Mouse (Mus musculus): ENCODE data around the gene Lfng. TPM values are rescaled to one million over a fixed set of nuclear protein-coding genes. Genes with fewer than 3 reads are reported as not detected.
A peak's percentile ranks its signal among the peaks of the same experiment; 100 is the strongest.

Gene Lfng
- polyA plus RNA-seq, 1 experiment from 2014 or later = 3.3 TPM

DNA sequence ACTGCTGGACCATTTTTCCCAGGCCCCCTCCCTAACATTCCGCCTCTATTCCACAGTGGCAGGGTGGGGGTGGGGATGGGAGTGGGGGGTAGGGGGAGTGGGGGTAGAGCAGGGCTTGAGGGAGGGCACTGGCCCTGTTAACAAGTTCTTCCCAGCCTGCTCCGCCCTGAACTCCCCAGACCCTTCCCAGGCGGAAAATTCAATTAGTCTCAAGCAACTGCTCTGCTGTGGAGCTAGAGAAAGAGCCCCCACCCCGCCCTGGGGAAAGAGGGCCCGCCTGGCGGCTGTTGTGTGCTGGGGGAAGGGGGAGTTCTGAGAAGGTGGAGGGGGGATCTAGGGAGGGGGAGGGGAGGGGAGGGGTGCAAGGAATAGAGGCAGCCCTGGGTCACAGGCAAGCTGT lies 27.3 kb upstream of the Lfng start:
- H3K4me2 ChIP-seq = no peak overlapping the region
- no peaks in the 10 kb centered on the region for H3K9me3 ChIP-seq (replicated peaks; ENCODE audit: control insufficient read depth, low read length)
- H3K9ac ChIP-seq (ENCODE audit: low read depth, low read length) = no peak overlapping the region
- H3K4me3 ChIP-seq (ENCODE audit: low read depth, low read length) = no peak overlapping the region
- no peak for ATAC-seq (replicated peaks; ENCODE audit: insufficient number of reproducible peaks, low FRiP score, low TSS enrichment)
- H3K27ac ChIP-seq (ENCODE audit: low read depth, low read length) = no peak overlapping the region
- peaks cover 2% of the 10 kb centered on the region; the same call in 1 of the 2 replicates for H3K27me3 ChIP-seq (ENCODE audit: control insufficient read depth, insufficient read depth, low read length)
- no peaks in the 10 kb centered on the region for H3K36me3 ChIP-seq (ENCODE audit: control insufficient read depth, insufficient read depth, low read length)
- WGBS (ENCODE audit: insufficient replicate concordance) = 22% methylated on average over 6 of the region's 6 CpGs
- H3K4me1 ChIP-seq (ENCODE audit: control insufficient read depth, insufficient read depth, low read length) = peaks cover 3% of the 10 kb centered on the region; the same call in 1 of the 2 replicates

DNA sequence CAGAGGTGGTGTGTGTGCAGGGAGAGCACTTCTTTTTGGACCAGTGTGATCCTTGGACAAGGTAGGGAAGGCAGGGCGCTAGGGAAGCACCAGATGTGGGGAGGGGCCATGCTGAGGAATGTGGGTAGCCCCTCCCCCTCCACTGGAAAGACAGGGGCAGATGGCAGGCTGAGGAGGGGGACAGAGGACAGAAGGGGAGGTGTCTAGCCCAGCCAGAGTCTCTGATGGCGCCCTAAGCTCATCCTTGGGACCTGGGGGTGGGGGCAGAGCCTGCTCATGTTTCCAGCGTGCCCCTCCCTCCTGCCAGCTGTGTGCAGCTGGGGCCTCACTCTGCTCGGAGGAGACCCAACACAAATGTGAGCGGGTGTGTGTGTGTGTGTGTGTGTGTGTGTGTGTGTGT lies 25.6 kb upstream of the Lfng start:
- no peak for ATAC-seq (replicated peaks; ENCODE audit: insufficient number of reproducible peaks, low FRiP score, low TSS enrichment)
- Histone ChIP-seq H3K4me1 (ENCODE audit: control insufficient read depth, insufficient read depth, low read length) (peaks cover 3% of the 10 kb centered on the region; the same call in 1 of the 2 replicates), H3K36me3 (ENCODE audit: control insufficient read depth, insufficient read depth, low read length) (no peaks in the 10 kb centered on the region), H3K4me3 (ENCODE audit: low read depth, low read length) (no peak overlapping the region), H3K27me3 (ENCODE audit: control insufficient read depth, insufficient read depth, low read length) (peaks cover 2% of the 10 kb centered on the region; the same call in 1 of the 2 replicates), H3K9ac (ENCODE audit: low read depth, low read length) (no peak overlapping the region), H3K9me3 (replicated peaks; ENCODE audit: control insufficient read depth, low read length) (no peaks in the 10 kb centered on the region), H3K4me2 (no peak overlapping the region), H3K27ac (ENCODE audit: low read depth, low read length) (no peak overlapping the region)
- WGBS (ENCODE audit: insufficient replicate concordance) = 19% methylated on average over 4 of the region's 5 CpGs

- Histone ChIP-seq H3K9me3 (replicated peaks; ENCODE audit: control insufficient read depth, low read length) (no peaks in the 10 kb centered on the region), H3K9ac (ENCODE audit: low read depth, low read length) (no peak overlapping the region), H3K4me1 (ENCODE audit: control insufficient read depth, insufficient read depth, low read length) (peaks cover 3% of the 10 kb centered on the region; the same call in 1 of the 2 replicates), H3K27me3 (ENCODE audit: control insufficient read depth, insufficient read depth, low read length) (peaks cover 2% of the 10 kb centered on the region; the same call in 1 of the 2 replicates), H3K36me3 (ENCODE audit: control insufficient read depth, insufficient read depth, low read length) (no peaks in the 10 kb centered on the region), H3K27ac (ENCODE audit: low read depth, low read length) (no peak overlapping the region), H3K4me3 (ENCODE audit: low read depth, low read length) (no peak overlapping the region), H3K4me2 (no peak overlapping the region)
- ATAC-seq (replicated peaks; ENCODE audit: insufficient number of reproducible peaks, low FRiP score, low TSS enrichment) = 0 out of 2 replicates have a peak, but pooled peaks have one; percentile 37
- 34% methylated on average over 8 of the region's 8 CpGs for WGBS (ENCODE audit: insufficient replicate concordance)
Measured at GRCm38 (mm10) chr5:140582995-140583731, 24.0 kb upstream of the Lfng start.

GRCm38 (mm10) chr5:140583732-140584368 lies 23.3 kb upstream of the Lfng start:
- Histone ChIP-seq H3K4me2 (no peak overlapping the region), H3K9ac (ENCODE audit: low read depth, low read length) (no peak overlapping the region), H3K4me1 (ENCODE audit: control insufficient read depth, insufficient read depth, low read length) (peaks cover 3% of the 10 kb centered on the region; the same call in 1 of the 2 replicates), H3K27ac (ENCODE audit: low read depth, low read length) (no peak overlapping the region), H3K27me3 (ENCODE audit: control insufficient read depth, insufficient read depth, low read length) (peaks cover 2% of the 10 kb centered on the region; the same call in 1 of the 2 replicates), H3K36me3 (ENCODE audit: control insufficient read depth, insufficient read depth, low read length) (no peaks in the 10 kb centered on the region), H3K4me3 (ENCODE audit: low read depth, low read length) (no peak overlapping the region), H3K9me3 (replicated peaks; ENCODE audit: control insufficient read depth, low read length) (no peaks in the 10 kb centered on the region)
- no peak for ATAC-seq (replicated peaks; ENCODE audit: insufficient number of reproducible peaks, low FRiP score, low TSS enrichment)
- WGBS (ENCODE audit: insufficient replicate concordance) = 43% methylated on average over 6 of the region's 6 CpGs

GRCm38 (mm10) chr5:140589082-140589774 lies 17.9 kb upstream of the Lfng start:
- Histone ChIP-seq H3K4me2 (no peak overlapping the region), H3K36me3 (ENCODE audit: control insufficient read depth, insufficient read depth, low read length) (no peaks in the 10 kb centered on the region), H3K27ac (ENCODE audit: low read depth, low read length) (no peak overlapping the region), H3K9ac (ENCODE audit: low read depth, low read length) (no peak overlapping the region), H3K4me1 (ENCODE audit: control insufficient read depth, insufficient read depth, low read length) (no peaks in the 10 kb centered on the region), H3K27me3 (ENCODE audit: control insufficient read depth, insufficient read depth, low read length) (no peaks in the 10 kb centered on the region), H3K4me3 (ENCODE audit: low read depth, low read length) (no peak overlapping the region), H3K9me3 (replicated peaks; ENCODE audit: control insufficient read depth, low read length) (no peaks in the 10 kb centered on the region)
- ATAC-seq (replicated peaks; ENCODE audit: insufficient number of reproducible peaks, low FRiP score, low TSS enrichment) = no peak
- WGBS (ENCODE audit: insufficient replicate concordance) = 81% methylated on average over 16 of the region's 16 CpGs

DNA sequence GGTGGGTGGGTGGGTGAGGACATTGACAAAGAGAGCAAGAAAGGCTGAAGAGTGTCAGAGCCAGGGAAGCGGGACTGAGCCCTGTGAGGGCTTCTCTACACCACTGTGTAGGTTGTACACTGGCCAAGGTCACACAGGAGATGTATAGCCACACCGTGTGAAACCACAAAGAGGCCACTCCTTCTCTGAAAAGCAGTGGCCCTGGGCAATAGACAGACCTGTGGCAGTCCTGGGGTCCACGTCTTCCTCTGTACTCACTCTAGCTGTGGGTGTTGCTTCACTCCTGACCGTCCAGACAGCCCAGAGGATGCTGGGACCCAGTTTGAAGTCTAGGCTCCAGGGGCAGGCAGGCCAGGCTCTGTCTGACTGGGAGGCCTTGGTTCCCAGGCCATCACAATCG lies 12.3 kb upstream of the Lfng start:
- H3K4me3 ChIP-seq (ENCODE audit: low read depth, low read length) = no peak overlapping the region
- H3K9me3 ChIP-seq (replicated peaks; ENCODE audit: control insufficient read depth, low read length) = no peaks in the 10 kb centered on the region
- H3K9ac ChIP-seq (ENCODE audit: low read depth, low read length) = no peak overlapping the region
- WGBS (ENCODE audit: insufficient replicate concordance) = 77% methylated on average over 5 of the region's 5 CpGs
- H3K27ac ChIP-seq (ENCODE audit: low read depth, low read length) = no peak overlapping the region
- no peak for ATAC-seq (replicated peaks; ENCODE audit: insufficient number of reproducible peaks, low FRiP score, low TSS enrichment)
- peaks cover 5% of the 10 kb centered on the region; the same call in 1 of the 2 replicates for H3K27me3 ChIP-seq (ENCODE audit: control insufficient read depth, insufficient read depth, low read length)
- H3K4me2 ChIP-seq = no peak overlapping the region
- no peaks in the 10 kb centered on the region; the same call in none of the 2 replicates for H3K4me1 ChIP-seq (ENCODE audit: control insufficient read depth, insufficient read depth, low read length)
- no peaks in the 10 kb centered on the region for H3K36me3 ChIP-seq (ENCODE audit: control insufficient read depth, insufficient read depth, low read length)

DNA sequence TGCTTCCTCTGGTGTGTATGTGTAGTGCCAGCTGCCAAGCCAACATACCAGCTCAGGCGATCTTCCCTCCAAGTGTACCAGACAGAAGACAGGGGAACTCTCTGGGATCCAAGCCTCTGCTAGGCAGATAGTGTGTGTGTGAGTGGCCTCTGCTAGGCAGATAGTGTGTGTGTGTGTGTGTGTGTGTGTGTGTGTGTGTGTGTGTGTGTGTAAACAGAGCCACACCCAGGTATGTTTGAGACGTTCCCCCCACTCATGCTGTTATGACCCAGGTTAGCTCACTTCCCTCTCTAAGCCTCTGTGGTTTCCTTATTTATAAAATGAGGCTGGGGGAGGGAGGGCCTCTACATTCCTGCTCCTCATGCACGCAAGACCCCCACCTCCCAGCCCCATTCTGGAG lies 10.7 kb upstream of the Lfng start:
- Histone ChIP-seq H3K27ac (ENCODE audit: low read depth, low read length) (no peak overlapping the region), H3K4me1 (ENCODE audit: control insufficient read depth, insufficient read depth, low read length) (no peaks in the 10 kb centered on the region; the same call in none of the 2 replicates), H3K27me3 (ENCODE audit: control insufficient read depth, insufficient read depth, low read length) (peaks cover 5% of the 10 kb centered on the region; the same call in 1 of the 2 replicates), H3K4me3 (ENCODE audit: low read depth, low read length) (no peak overlapping the region), H3K9me3 (replicated peaks; ENCODE audit: control insufficient read depth, low read length) (no peaks in the 10 kb centered on the region), H3K9ac (ENCODE audit: low read depth, low read length) (no peak overlapping the region), H3K4me2 (no peak overlapping the region), H3K36me3 (ENCODE audit: control insufficient read depth, insufficient read depth, low read length) (no peaks in the 10 kb centered on the region)
- ATAC-seq (replicated peaks; ENCODE audit: insufficient number of reproducible peaks, low FRiP score, low TSS enrichment) = no peak
- 52% methylated on average over 3 of the region's 3 CpGs for WGBS (ENCODE audit: insufficient replicate concordance)

DNA sequence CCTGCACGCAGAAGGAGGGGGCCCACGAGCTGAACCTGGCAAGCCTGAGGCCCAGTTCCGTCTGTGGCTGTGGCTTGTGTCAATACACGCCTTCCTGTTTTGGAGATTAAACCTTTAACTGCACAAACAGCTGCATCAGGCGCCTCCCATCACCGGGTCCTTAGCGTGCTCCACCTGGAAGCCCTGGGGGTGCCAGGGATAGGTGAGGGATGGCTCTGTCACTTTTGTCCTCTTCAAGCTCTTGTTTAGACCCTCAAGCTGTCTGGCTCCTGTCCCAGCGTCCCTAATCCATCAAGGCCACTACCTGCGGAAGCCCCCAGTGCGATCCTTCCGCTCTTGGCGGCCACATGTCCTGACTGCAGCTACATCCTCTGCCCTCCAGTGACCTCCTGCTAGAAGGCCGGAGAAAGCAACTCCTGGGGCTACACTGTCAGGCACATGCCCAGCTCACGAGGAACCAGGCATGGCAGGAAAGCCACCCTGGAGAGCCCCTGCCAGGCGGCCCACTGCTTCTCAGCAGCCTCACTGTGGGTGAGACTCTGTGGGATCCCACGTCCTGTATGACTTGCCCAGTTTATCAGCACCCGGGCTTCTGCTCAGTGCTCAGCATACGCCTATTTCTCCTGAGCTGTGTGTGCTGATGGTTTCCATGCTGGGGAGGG lies 10.1 kb upstream of the Lfng start:
- H3K4me1 ChIP-seq (ENCODE audit: control insufficient read depth, insufficient read depth, low read length) = no peaks in the 10 kb centered on the region; the same call in none of the 2 replicates
- no peak overlapping the region for H3K4me2 ChIP-seq
- no peak overlapping the region for H3K4me3 ChIP-seq (ENCODE audit: low read depth, low read length)
- no peaks in the 10 kb centered on the region for H3K9me3 ChIP-seq (replicated peaks; ENCODE audit: control insufficient read depth, low read length)
- no peak for ATAC-seq (replicated peaks; ENCODE audit: insufficient number of reproducible peaks, low FRiP score, low TSS enrichment)
- WGBS (ENCODE audit: insufficient replicate concordance) = 52% methylated on average over 18 of the region's 18 CpGs
- H3K36me3 ChIP-seq (ENCODE audit: control insufficient read depth, insufficient read depth, low read length) = no peaks in the 10 kb centered on the region
- peaks cover 5% of the 10 kb centered on the region; the same call in 1 of the 2 replicates for H3K27me3 ChIP-seq (ENCODE audit: control insufficient read depth, insufficient read depth, low read length)
- no peak overlapping the region for H3K9ac ChIP-seq (ENCODE audit: low read depth, low read length)
- no peak overlapping the region for H3K27ac ChIP-seq (ENCODE audit: low read depth, low read length)
